Mouse (Mus musculus) kidney, adult 2 months (tissue): ENCODE results near the gene Sirt3.

Experiments
- CTCF ChIP-seq: fragments of 200-500 bp; conservative IDR thresholded peaks from 2 replicates; pipeline ENCODE4 v1.5.1; 2011; ENCODE audit warnings: low read depth, mild to moderate bottlenecking, control low read depth, low read length, moderate library complexity, mixed read lengths; ENCODE audit not compliant: insufficient read depth, insufficient read length
- POLR2A ChIP-seq: fragments of 200-500 bp; IDR thresholded peaks from one replicate; pipeline ENCODE4 v1.6.1; 2011; ENCODE audit warnings: low read depth, low read length, control low read depth

DNA sequence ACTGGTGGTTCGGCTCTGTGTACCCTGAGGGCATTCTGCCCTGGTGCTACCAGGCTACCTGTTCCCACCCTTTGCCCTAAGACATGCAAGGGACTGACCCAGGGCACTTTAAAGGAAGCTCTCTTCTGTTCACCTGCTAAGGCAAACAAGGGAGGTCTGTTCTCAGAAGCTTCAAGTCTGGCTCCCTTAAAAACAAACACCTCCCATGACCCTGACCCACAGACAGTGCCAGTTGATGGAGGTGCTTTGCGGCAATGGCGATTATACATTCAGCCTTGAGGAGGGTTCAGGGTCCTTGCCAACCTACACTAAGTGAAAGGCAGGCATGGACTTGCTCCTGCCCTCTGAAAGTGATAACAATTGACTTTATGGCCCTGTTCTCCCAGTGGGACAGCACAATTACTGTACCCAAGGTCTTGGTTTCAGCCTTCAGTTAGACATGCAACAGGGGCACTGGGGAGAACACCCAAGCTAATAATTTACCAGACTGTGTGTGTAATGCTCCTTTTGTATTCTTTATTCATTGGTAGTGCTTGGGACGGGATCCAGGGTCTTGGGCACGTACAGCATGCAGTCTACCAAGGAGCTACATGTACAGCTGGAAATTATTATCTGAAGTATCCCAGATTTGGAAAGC is 30.9 kb upstream of the Sirt3 start:
- no peak for TF ChIP-seq POLR2A
- no peak for TF ChIP-seq CTCF
